Mouse (Mus musculus) CH12.LX (cell line): ENCODE data around the gene Gm21900. TPM values are rescaled to one million over a fixed set of nuclear protein-coding genes. Genes with fewer than 3 reads are reported as not detected.
"Not testable (repeated sequence)": the region's sequence is repeated elsewhere in the genome, so short reads cannot be mapped to it uniquely, and the experiment has no call there.

Source experiments
- DNase-seq: peaks from one replicate; pipeline ENCODE4 v3.0.0-alpha.2; 2013; ENCODE audit errors: extremely low read depth
- H3K27ac ChIP-seq: 2 replicates; pipeline ENCODE4 v1.5.1; 2012; ENCODE audit warnings: low read depth, mild to moderate bottlenecking, control low read depth, moderate library complexity; ENCODE audit not compliant: insufficient read depth
- H3K27me3 ChIP-seq: replicated peaks from 2 replicates; pipeline ENCODE3; 2012; ENCODE audit warnings: inconsistent platforms
- H3K36me3 ChIP-seq, 2 experiments: replicated peaks in 1 of 2; 2 replicates each; pipeline versions ENCODE3 to v1.6.1; 2012; ENCODE audit warnings: inconsistent platforms in 1 of 2, low read length in 1 of 2, mild to moderate bottlenecking in 1 of 2, mixed read lengths in 1 of 2, moderate library complexity in 1 of 2; ENCODE audit not compliant: control insufficient read depth in 1 of 2, insufficient read depth in 1 of 2
- H3K4me1 ChIP-seq, 2 experiments: 2 replicates each; pipeline ENCODE4 v1.6.1; 2012; ENCODE audit warnings: inconsistent platforms in 1 of 2, moderate library complexity in 1 of 2; ENCODE audit not compliant: insufficient read depth in 2 of 2, control insufficient read depth in 1 of 2
- H3K4me2 ChIP-seq: 2 replicates; pipeline ENCODE4 v1.6.1; 2012; ENCODE audit warnings: low read depth, mild to moderate bottlenecking, control low read depth; ENCODE audit not compliant: poor library complexity, insufficient read depth, severe bottlenecking
- H3K4me3 ChIP-seq, 3 experiments: fragments of 150-350 bp in 1 of 3; sonication (generic) in 1 of 3; replicated peaks in 1 of 3; 2 replicates each; pipeline versions ENCODE3 to v1.5.1; 2011 to 2012; ENCODE audit warnings: low read depth in 2 of 3, low read length in 2 of 3, mild to moderate bottlenecking in 2 of 3, moderate library complexity in 2 of 3, control low read depth in 1 of 3, improper control_type of control experiment in 1 of 3, inconsistent platforms in 1 of 3, mixed read lengths in 1 of 3; ENCODE audit not compliant: poor library complexity in 1 of 3
- H3K79me2 ChIP-seq: replicated peaks from 2 replicates; pipeline ENCODE4 v1.6.1; 2012; ENCODE audit warnings: mild to moderate bottlenecking, moderate library complexity; ENCODE audit not compliant: control insufficient read depth, poor library complexity, insufficient read depth, severe bottlenecking; ENCODE audit errors: extremely low read depth
- H3K9ac ChIP-seq: 2 replicates; pipeline ENCODE4 v1.6.1; 2012; ENCODE audit warnings: low read depth, mild to moderate bottlenecking, control low read depth, moderate library complexity; ENCODE audit not compliant: insufficient read depth
- H3K9me3 ChIP-seq: replicated peaks from 2 replicates; pipeline ENCODE3; 2012; ENCODE audit warnings: low read length, inconsistent platforms, mixed read lengths
- dilution Hi-C: fragments of 300-500 bp; cut with MboI; formaldehyde crosslinking; loops from 2 replicates; pipeline ENCODE4 v1.14.3; 2020; ENCODE audit warnings: low sequenced_read_pairs; ENCODE audit not compliant: extremely low pct_unique_long_range_greater_than_20kb, extremely low pct_ligation_motif_present
- in situ Hi-C: fragments of 300-500 bp; cut with MboI; formaldehyde crosslinking; loops from 3 replicates; pipeline ENCODE4 v1.14.3; 2019; ENCODE audit warnings: low sequenced_read_pairs, low pct_ligation_motif_present, low pct_unique_long_range_greater_than_20kb, mixed read lengths
- polyA plus RNA-seq: library from polyadenylated mRNA; unstranded; fragments of >175 nt; gene quantifications from 2 replicates; pipeline ENCODE4 v1.2.1, GENCODE M21; 2012; ENCODE audit warnings: low read depth; ENCODE audit not compliant: insufficient read length
- total RNA-seq, 2 experiments: library from RNA; depleted of rRNA; stranded (reverse); fragments of 300-350 nt in 1 of 2; fragments of >200 nt in 1 of 2; gene quantifications; 2 replicates each; pipeline ENCODE4 v1.2.3; 2012 to 2014

Gene Gm21900
- total RNA-seq (2012; rRNA removed) (not detected in 2 replicates), total RNA-seq (2014; rRNA removed) (not detected in 2 replicates), polyA plus RNA-seq (not detected in 2 replicates)

DNA sequence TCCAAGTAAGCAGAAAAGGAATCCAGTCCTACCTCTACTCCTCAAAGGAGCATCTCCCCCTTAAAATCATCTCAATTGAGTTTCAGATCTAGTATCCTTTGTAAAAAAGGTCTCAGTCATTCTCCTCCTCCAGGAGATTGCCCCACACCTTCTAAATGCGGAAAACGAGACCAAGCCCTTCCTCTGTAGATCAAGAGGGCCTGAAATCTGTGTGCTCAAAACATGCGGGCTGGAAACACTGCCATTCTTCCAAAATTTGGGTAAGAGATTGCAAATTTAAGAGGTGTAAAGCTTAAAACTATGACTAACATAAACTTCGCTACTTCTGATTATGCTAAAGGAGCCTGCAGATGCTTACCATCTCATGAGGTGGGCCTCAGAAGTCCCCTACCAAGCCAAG is at the start of gene Gm21900:
TSS of gene Gm21900 (plus strand) at position 301 of the 400 bp plus-strand sequence.
- H3K4me1 ChIP-seq, dilution Hi-C loops, H3K4me3 ChIP-seq, H3K27ac ChIP-seq, H3K79me2 ChIP-seq, H3K27me3 ChIP-seq, DNase-seq, H3K4me2 ChIP-seq, H3K36me3 ChIP-seq, H3K9me3 ChIP-seq, H3K9ac ChIP-seq, in situ Hi-C loops: not testable (repeated sequence)

DNA sequence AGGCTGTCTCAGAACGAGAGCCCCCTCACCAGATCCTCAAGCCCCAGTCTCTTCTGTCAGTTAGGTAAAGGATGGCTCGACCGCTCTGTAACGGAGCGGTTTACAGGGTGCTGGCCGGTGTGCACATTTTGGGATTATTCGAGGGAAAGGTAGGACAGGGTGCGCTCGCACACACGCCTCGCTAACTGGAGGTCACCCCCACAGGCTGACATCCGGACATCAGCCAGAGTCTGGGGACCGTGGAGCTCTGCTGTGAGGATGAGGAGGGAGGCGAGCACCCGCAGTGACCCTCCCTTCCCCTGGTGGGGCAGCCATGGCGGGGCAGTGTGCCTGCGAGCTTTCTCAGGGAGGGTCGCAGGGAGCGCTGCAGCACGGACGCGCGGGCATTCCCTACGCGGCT is 27.4 kb downstream of the Gm21900 start:
- H3K27me3 ChIP-seq, H3K79me2 ChIP-seq, H3K4me3 ChIP-seq, DNase-seq, H3K36me3 ChIP-seq, H3K27ac ChIP-seq, dilution Hi-C loops, H3K9ac ChIP-seq, H3K4me2 ChIP-seq, H3K9me3 ChIP-seq, H3K4me1 ChIP-seq, in situ Hi-C loops: not testable (repeated sequence)

Other genes with a start within 250 kb of the Gm21900 start
- gene Gm28510, start 203.6 kb upstream of the Gm21900 start, total RNA-seq (2012; rRNA removed) = not detected in 2 replicates
- not detected in 2 replicates for gene Gm28510, start 203.6 kb upstream of the Gm21900 start, total RNA-seq (2014; rRNA removed)
- gene Gm28510, start 203.6 kb upstream of the Gm21900 start, polyA plus RNA-seq = not detected in 2 replicates
- gene Gm20737, start 80.3 kb upstream of the Gm21900 start, total RNA-seq (2012; rRNA removed) = not detected in 2 replicates
- not detected in 2 replicates for gene Gm20737, start 80.3 kb upstream of the Gm21900 start, total RNA-seq (2014; rRNA removed)
- gene Gm20737, start 80.3 kb upstream of the Gm21900 start, polyA plus RNA-seq = not detected in 2 replicates
- gene Gm21775, start 62.9 kb upstream of the Gm21900 start, total RNA-seq (2012; rRNA removed) = not detected in 2 replicates
- not detected in 2 replicates for gene Gm21775, start 62.9 kb upstream of the Gm21900 start, total RNA-seq (2014; rRNA removed)
- gene Gm21775, start 62.9 kb upstream of the Gm21900 start, polyA plus RNA-seq = not detected in 2 replicates
- not detected in 2 replicates for gene Gm20777, start 136.1 kb downstream of the Gm21900 start, total RNA-seq (2012; rRNA removed)
- gene Gm20777, start 136.1 kb downstream of the Gm21900 start, total RNA-seq (2014; rRNA removed) = not detected in 2 replicates
- gene Gm20777, start 136.1 kb downstream of the Gm21900 start, polyA plus RNA-seq = not detected in 2 replicates